Mouse (Mus musculus): ENCODE data around the gene Ear6. TPM values are rescaled to one million over a fixed set of nuclear protein-coding genes. Genes with fewer than 3 reads are reported as not detected.
"Not testable (repeated sequence)": the region's sequence is repeated elsewhere in the genome, so short reads cannot be mapped to it uniquely, and the experiment has no call there.

Gene Ear6
- polyA plus RNA-seq (2014; fragmentation: Nextera tagmentation; extraction: Ambion mirVana) = not detected in 2 replicates

DNA sequence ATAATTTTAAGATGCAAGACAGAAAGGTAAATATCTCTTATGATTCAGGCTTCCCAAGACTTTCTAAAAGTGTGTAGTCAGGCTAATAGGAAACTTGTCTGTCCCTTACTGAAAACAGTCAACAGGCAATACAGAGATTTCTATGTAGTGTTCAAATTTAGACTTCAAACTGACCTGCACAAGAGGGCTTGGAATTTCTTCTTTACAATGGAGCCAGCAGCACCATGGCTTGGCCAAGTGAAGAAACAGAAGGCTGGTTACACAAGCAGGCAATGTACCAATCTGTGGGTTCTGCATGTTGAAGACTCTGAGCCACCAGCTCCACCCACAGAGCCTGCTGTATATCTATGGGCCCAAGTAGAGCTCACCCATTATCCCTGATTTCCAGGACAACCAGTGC lies at the start of gene Ear6:
Gene Ear6, plus strand, starts transcription at position 301 of the 400 bp plus-strand sequence.
- H3K9ac ChIP-seq (replicated peaks; ENCODE audit: low read depth, low read length) = no peak within 1 kb of the TSS
- no peak within 1 kb of the TSS for H3K4me3 ChIP-seq (ENCODE audit: low read depth, low read length)
- no peak within 1 kb of the TSS for H3K4me2 ChIP-seq (ENCODE audit: low read depth, low read length)
- no peaks in the 10 kb centered on the region for H3K9me3 ChIP-seq (ENCODE audit: control insufficient read depth, low read length)
- no peaks in the 10 kb centered on the region for H3K27me3 ChIP-seq (ENCODE audit: control insufficient read depth, insufficient read depth, low read length)
- no peaks in the 10 kb centered on the region for H3K36me3 ChIP-seq (ENCODE audit: control insufficient read depth, insufficient read depth, low read length)
- no peak within 1 kb of the TSS for H3K27ac ChIP-seq (ENCODE audit: low read depth, low read length)
- H3K4me1 ChIP-seq (ENCODE audit: control insufficient read depth, insufficient read depth, low read length) = no peaks in the 10 kb centered on the region
- no peak for ATAC-seq (ENCODE audit: low read depth)

DNA sequence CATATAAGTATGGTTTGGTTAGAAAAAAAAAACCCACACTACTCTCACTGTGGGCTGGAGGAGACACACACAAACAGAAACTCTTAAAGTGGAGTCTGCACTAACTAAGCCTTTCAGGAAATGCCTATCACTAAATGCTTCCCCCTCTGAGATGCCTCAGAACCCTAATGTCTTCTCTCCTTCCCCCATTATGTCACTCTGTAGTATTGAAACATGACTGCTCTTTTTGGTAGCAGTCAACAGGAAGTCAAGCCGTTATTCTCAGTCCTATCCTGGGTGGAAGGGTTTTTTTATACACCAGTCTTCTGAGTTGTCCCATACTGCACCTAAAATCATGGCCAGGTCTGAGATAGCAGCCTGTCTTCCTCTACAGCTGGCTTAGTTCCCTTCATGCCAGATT lies 26.9 kb upstream of the Ear6 start:
- Histone ChIP-seq H3K36me3 (ENCODE audit: control insufficient read depth, insufficient read depth, low read length) (no peaks in the 10 kb centered on the region), H3K4me1 (ENCODE audit: control insufficient read depth, insufficient read depth, low read length) (no peaks in the 10 kb centered on the region), H3K27me3 (ENCODE audit: control insufficient read depth, insufficient read depth, low read length) (no peaks in the 10 kb centered on the region), H3K27ac (ENCODE audit: low read depth, low read length) (no peak overlapping the region), H3K9ac (replicated peaks; ENCODE audit: low read depth, low read length) (no peak overlapping the region), H3K9me3 (ENCODE audit: control insufficient read depth, low read length) (no peaks in the 10 kb centered on the region), H3K4me2 (ENCODE audit: low read depth, low read length) (no peak overlapping the region), H3K4me3 (ENCODE audit: low read depth, low read length) (no peak overlapping the region)
- ATAC-seq (ENCODE audit: low read depth) = no peak
- WGBS = 80% methylated on average over 1 of the region's 1 CpGs

DNA sequence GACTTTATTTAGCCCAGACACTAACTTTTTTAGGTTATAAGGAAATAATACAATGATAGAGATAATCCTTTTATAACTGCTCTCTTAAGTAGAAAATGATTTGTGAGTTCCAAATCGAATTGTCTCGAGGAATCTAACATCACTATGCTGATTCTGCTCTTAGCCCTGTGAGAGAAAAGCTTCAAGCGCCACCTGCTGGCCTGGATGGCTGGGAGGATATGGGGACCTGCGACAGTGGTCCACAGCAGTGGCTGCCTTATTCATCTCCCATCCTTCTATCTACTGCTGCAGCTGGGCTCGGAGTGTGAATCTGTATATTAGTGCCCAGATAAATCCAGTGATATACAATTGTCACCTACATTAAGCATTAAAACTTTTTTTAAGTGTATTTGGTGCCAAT lies 25.7 kb upstream of the Ear6 start:
- H3K4me2 ChIP-seq (ENCODE audit: low read depth, low read length); H3K27ac ChIP-seq (ENCODE audit: low read depth, low read length); H3K36me3 ChIP-seq (ENCODE audit: control insufficient read depth, insufficient read depth, low read length); H3K4me3 ChIP-seq (ENCODE audit: low read depth, low read length); H3K27me3 ChIP-seq (ENCODE audit: control insufficient read depth, insufficient read depth, low read length); H3K9ac ChIP-seq (replicated peaks; ENCODE audit: low read depth, low read length); H3K9me3 ChIP-seq (ENCODE audit: control insufficient read depth, low read length); H3K4me1 ChIP-seq (ENCODE audit: control insufficient read depth, insufficient read depth, low read length): not testable (repeated sequence)
- peak; percentile 86; the same call in 1 of the 2 replicates for ATAC-seq (ENCODE audit: low read depth)
- WGBS = 30% methylated on average over 5 of the region's 5 CpGs

DNA sequence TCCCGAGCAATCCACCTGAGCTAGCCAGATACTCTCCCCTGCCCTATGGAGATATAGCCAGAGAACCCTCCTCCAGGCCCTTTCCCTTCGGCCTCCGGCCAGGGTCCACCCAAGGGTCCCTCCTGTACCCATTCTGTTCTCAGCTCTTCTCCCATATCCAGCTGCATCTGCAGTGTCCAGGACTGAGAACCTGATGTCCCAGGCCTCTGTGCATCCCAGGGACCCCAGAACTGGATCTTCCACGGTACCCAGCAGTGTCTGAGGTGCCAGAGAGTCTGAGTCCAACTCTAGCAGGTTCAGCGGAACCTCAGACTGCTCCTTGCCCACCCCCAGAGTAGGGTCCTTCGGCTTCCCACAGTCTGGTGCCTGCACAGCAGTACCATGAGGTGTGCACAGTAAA lies 24.3 kb upstream of the Ear6 start:
- WGBS = 83% methylated on average over 6 of the region's 6 CpGs
- Histone ChIP-seq H3K36me3 (ENCODE audit: control insufficient read depth, insufficient read depth, low read length) (no peaks in the 10 kb centered on the region), H3K4me1 (ENCODE audit: control insufficient read depth, insufficient read depth, low read length) (no peaks in the 10 kb centered on the region), H3K9ac (replicated peaks; ENCODE audit: low read depth, low read length) (no peak overlapping the region), H3K4me2 (ENCODE audit: low read depth, low read length) (no peak overlapping the region), H3K4me3 (ENCODE audit: low read depth, low read length) (no peak overlapping the region), H3K9me3 (ENCODE audit: control insufficient read depth, low read length) (no peaks in the 10 kb centered on the region), H3K27me3 (ENCODE audit: control insufficient read depth, insufficient read depth, low read length) (no peaks in the 10 kb centered on the region), H3K27ac (ENCODE audit: low read depth, low read length) (no peak overlapping the region)
- ATAC-seq (ENCODE audit: low read depth) = no peak

DNA sequence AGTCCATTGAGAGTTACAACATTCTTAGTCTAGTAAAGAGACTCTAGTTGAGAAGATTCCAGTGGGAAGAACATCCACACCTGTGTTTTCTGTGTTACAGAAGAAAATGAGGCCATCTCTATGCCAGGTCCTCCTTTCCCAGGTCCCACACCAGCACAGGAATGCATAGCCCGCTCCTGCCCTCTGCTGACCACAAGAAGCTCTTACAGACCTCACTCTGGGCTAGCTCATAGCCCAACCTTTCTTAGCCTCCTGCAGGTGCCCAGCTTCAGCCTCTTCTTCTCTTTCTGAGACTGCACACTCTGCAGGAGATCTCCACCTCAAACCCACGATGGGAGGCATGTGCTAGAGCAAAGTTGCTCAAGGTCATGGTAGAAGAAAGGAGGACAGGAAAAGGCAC lies 15.0 kb upstream of the Ear6 start:
- not testable (repeated sequence) for H3K4me1 ChIP-seq (ENCODE audit: control insufficient read depth, insufficient read depth, low read length); H3K27ac ChIP-seq (ENCODE audit: low read depth, low read length); H3K9ac ChIP-seq (replicated peaks; ENCODE audit: low read depth, low read length); H3K4me2 ChIP-seq (ENCODE audit: low read depth, low read length); ATAC-seq (ENCODE audit: low read depth); H3K27me3 ChIP-seq (ENCODE audit: control insufficient read depth, insufficient read depth, low read length); H3K4me3 ChIP-seq (ENCODE audit: low read depth, low read length); H3K36me3 ChIP-seq (ENCODE audit: control insufficient read depth, insufficient read depth, low read length); H3K9me3 ChIP-seq (ENCODE audit: control insufficient read depth, low read length)
- 28% methylated on average over 2 of the region's 2 CpGs for WGBS

DNA sequence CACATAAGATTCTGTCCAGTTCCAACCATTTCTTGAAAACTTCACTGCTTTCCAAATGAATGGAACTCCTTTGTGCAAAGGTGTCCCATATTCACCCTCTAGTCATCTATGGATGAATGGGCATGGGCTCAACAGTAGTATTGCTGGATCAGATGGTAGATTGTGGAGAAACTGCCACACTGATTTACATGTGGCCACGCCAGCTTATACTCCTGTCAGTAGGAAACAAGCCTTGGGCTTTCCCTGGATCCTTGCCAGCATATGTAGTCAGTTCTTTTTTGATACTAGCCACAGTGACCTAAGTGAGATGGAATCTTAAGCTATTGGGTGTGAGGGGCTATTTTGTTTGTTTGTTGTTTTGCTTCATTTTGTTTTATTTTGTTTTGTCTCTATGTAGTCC lies 11.2 kb upstream of the Ear6 start:
- WGBS = 65% methylated on average over 1 of the region's 1 CpGs
- Histone ChIP-seq H3K4me2 (ENCODE audit: low read depth, low read length) (no peak overlapping the region), H3K36me3 (ENCODE audit: control insufficient read depth, insufficient read depth, low read length) (no peaks in the 10 kb centered on the region), H3K4me1 (ENCODE audit: control insufficient read depth, insufficient read depth, low read length) (no peaks in the 10 kb centered on the region), H3K9me3 (ENCODE audit: control insufficient read depth, low read length) (no peaks in the 10 kb centered on the region), H3K4me3 (ENCODE audit: low read depth, low read length) (no peak overlapping the region), H3K9ac (replicated peaks; ENCODE audit: low read depth, low read length) (no peak overlapping the region), H3K27ac (ENCODE audit: low read depth, low read length) (no peak overlapping the region), H3K27me3 (ENCODE audit: control insufficient read depth, insufficient read depth, low read length) (no peaks in the 10 kb centered on the region)
- ATAC-seq (ENCODE audit: low read depth) = no peak

DNA sequence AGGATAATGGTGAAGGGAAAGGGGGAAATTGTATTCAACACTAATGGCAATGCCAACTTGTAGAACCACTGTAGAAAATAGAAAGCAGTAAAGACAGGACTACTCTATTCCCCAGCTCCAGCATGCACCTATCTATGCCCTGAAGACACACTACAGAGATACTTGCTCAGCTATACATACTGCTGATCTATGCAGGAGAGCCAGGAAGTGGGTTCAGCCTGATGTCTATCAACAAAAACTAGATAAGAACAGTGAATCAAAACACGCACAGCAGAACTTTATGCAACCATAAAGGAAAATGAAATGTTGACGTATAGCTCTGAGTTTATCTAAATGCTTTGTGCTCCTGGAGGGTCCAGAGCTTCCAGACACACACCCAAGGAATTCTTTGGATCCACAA lies 10.7 kb upstream of the Ear6 start:
- H3K9ac ChIP-seq (replicated peaks; ENCODE audit: low read depth, low read length) = no peak overlapping the region
- H3K27me3 ChIP-seq (ENCODE audit: control insufficient read depth, insufficient read depth, low read length) = no peaks in the 10 kb centered on the region
- no peak overlapping the region for H3K4me2 ChIP-seq (ENCODE audit: low read depth, low read length)
- WGBS = 96% methylated on average over 2 of the region's 2 CpGs
- no peaks in the 10 kb centered on the region for H3K4me1 ChIP-seq (ENCODE audit: control insufficient read depth, insufficient read depth, low read length)
- H3K36me3 ChIP-seq (ENCODE audit: control insufficient read depth, insufficient read depth, low read length) = no peaks in the 10 kb centered on the region
- H3K27ac ChIP-seq (ENCODE audit: low read depth, low read length) = no peak overlapping the region
- H3K4me3 ChIP-seq (ENCODE audit: low read depth, low read length) = no peak overlapping the region
- no peaks in the 10 kb centered on the region for H3K9me3 ChIP-seq (ENCODE audit: control insufficient read depth, low read length)
- ATAC-seq (ENCODE audit: low read depth) = no peak

DNA sequence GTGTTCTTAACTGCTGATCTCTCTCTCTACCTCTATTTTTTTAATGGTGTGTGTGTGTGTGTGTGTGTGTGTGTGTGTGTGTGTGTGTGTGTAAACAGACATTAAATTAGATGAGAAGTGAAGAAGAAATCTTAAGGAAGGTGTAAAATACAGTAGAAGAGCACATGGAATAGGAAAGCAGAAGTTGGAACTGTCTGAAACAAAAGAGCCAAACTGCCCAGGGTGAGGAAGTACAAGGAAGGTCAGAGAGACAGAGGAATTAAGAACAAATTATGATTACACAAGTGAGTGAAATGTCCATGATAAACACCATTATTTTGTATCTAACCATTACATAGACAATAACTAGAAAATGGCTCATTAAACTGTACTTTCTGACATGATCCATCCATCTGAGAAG lies 9.6 kb upstream of the Ear6 start:
- ATAC-seq (ENCODE audit: low read depth) = no peak
- H3K4me3 ChIP-seq (ENCODE audit: low read depth, low read length) = no peak overlapping the region
- H3K36me3 ChIP-seq (ENCODE audit: control insufficient read depth, insufficient read depth, low read length) = no peaks in the 10 kb centered on the region

DNA sequence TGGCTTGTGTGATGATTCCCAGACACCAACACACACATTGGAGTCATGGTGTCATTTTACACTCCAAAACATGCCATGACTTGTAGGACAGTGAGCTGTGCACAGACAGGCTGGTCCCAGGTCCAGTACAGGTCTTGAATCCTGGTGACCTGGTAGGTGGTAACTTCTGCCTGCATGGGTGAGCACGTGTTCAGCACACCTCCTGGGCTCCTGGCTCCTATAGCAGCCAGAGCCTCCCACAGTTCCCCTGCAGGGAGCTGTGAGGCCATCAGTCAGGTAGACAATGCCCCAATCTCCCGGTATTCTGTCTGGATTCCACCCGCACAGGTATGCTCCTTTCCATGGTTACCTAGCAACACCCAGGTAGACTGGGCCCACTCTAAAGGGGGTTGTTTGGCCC lies 6.9 kb upstream of the Ear6 start:
- Histone ChIP-seq H3K4me1 (ENCODE audit: control insufficient read depth, insufficient read depth, low read length) (no peaks in the 10 kb centered on the region), H3K4me3 (ENCODE audit: low read depth, low read length) (no peak overlapping the region), H3K27me3 (ENCODE audit: control insufficient read depth, insufficient read depth, low read length) (no peaks in the 10 kb centered on the region), H3K36me3 (ENCODE audit: control insufficient read depth, insufficient read depth, low read length) (no peaks in the 10 kb centered on the region), H3K4me2 (ENCODE audit: low read depth, low read length) (no peak overlapping the region), H3K27ac (ENCODE audit: low read depth, low read length) (no peak overlapping the region), H3K9ac (replicated peaks; ENCODE audit: low read depth, low read length) (no peak overlapping the region), H3K9me3 (ENCODE audit: control insufficient read depth, low read length) (no peaks in the 10 kb centered on the region)
- no peak for ATAC-seq (ENCODE audit: low read depth)
- WGBS = 76% methylated on average over 3 of the region's 3 CpGs

More for the DNA sequence above, 9.6 kb upstream of the Ear6 start:
- Histone ChIP-seq H3K4me1 (ENCODE audit: control insufficient read depth, insufficient read depth, low read length) (no peaks in the 10 kb centered on the region), H3K27me3 (ENCODE audit: control insufficient read depth, insufficient read depth, low read length) (no peaks in the 10 kb centered on the region), H3K4me2 (ENCODE audit: low read depth, low read length) (no peak overlapping the region), H3K9ac (replicated peaks; ENCODE audit: low read depth, low read length) (no peak overlapping the region), H3K9me3 (ENCODE audit: control insufficient read depth, low read length) (no peaks in the 10 kb centered on the region), H3K27ac (ENCODE audit: low read depth, low read length) (no peak overlapping the region)

DNA sequence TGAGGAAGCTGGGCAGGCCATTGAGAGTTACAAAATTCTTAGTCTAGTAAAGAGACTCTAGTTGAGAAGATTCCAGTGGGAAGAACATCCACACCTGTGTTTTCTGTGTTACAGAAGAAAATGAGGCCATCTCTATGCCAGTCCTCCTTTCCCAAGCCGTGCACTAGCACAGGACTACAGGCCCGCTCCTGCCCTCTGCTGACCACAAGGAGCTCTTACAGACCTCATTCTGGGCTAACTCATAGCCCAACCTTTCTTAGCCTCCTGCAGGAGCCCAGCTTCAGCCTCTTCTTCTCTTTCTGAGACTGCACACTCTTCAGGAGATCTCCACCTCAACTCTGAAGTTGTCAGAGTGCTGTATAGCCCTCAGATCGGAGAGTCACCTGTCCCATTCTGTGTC lies 2.5 kb upstream of the Ear6 start:
- not testable (repeated sequence) for H3K9ac ChIP-seq (replicated peaks; ENCODE audit: low read depth, low read length); H3K4me2 ChIP-seq (ENCODE audit: low read depth, low read length); ATAC-seq (ENCODE audit: low read depth); H3K4me1 ChIP-seq (ENCODE audit: control insufficient read depth, insufficient read depth, low read length); H3K9me3 ChIP-seq (ENCODE audit: control insufficient read depth, low read length); H3K27ac ChIP-seq (ENCODE audit: low read depth, low read length); H3K27me3 ChIP-seq (ENCODE audit: control insufficient read depth, insufficient read depth, low read length); H3K4me3 ChIP-seq (ENCODE audit: low read depth, low read length); H3K36me3 ChIP-seq (ENCODE audit: control insufficient read depth, insufficient read depth, low read length)
- WGBS = 49% methylated on average over 3 of the region's 3 CpGs

Data from neural tube, embryonic 14.5 days (tissue).